Mouse (Mus musculus) forebrain, embryonic 11.5 days (tissue): ENCODE measurements around the gene Nectin1. TPM values are rescaled to one million over a fixed set of nuclear protein-coding genes. Genes with fewer than 3 reads are reported as not detected.
A peak's percentile ranks its signal among the peaks of the same experiment; 100 is the strongest.

Source experiments
- ATAC-seq: fragments of 200-750 bp; cut with Nextera tagmentation; replicated peaks from 2 replicates; pipeline ENCODE4 v1.8.0; 2017; ENCODE audit warnings: moderate TSS enrichment; ENCODE audit not compliant: low FRiP score
- DNase-seq: peaks from one replicate; pipeline ENCODE4 v3.0.0-alpha.2; 2017; ENCODE audit warnings: low spot score
- H3K27ac ChIP-seq: fragments of 300-500 bp; sonication (generic); 2 replicates; pipeline ENCODE4 v1.5.1; 2014; ENCODE audit warnings: low read depth, low read length
- H3K27me3 ChIP-seq: fragments of 300-500 bp; sonication (generic); 2 replicates; pipeline ENCODE4 v1.6.1; 2014; ENCODE audit warnings: mild to moderate bottlenecking, low read length, mixed read lengths; ENCODE audit not compliant: control insufficient read depth, insufficient read depth
- H3K36me3 ChIP-seq: fragments of 300-500 bp; sonication (generic); 2 replicates; pipeline ENCODE4 v1.6.1; 2014; ENCODE audit warnings: mild to moderate bottlenecking, low read length, moderate library complexity, mixed read lengths; ENCODE audit not compliant: control insufficient read depth, insufficient read depth
- H3K4me1 ChIP-seq: fragments of 300-500 bp; sonication (generic); replicated peaks from 2 replicates; pipeline ENCODE4 v1.6.1; 2014; ENCODE audit warnings: low read length, mixed read lengths; ENCODE audit not compliant: control insufficient read depth, insufficient read depth
- H3K4me2 ChIP-seq: fragments of 300-500 bp; sonication (generic); 2 replicates; pipeline ENCODE4 v1.6.1; 2014; ENCODE audit warnings: low read depth, mild to moderate bottlenecking, low read length, moderate library complexity, mixed read lengths; ENCODE audit not compliant: severe bottlenecking
- H3K4me3 ChIP-seq: fragments of 300-500 bp; sonication (generic); 2 replicates; pipeline ENCODE4 v1.5.1; 2014; ENCODE audit warnings: low read depth, low read length
- H3K9ac ChIP-seq: fragments of 300-500 bp; sonication (generic); 2 replicates; pipeline ENCODE4 v1.6.1; 2014; ENCODE audit warnings: low read length
- H3K9me3 ChIP-seq: fragments of 300-500 bp; sonication (generic); 2 replicates; pipeline ENCODE4 v1.6.1; 2016; ENCODE audit warnings: low read length, mixed read lengths; ENCODE audit not compliant: control insufficient read depth
- WGBS: fragments of 180-500 bp; shearing (Covaris S2); extraction: QIAGEN DNeasy Blood & Tissue Kit; methylation state at CpG from one replicate; pipeline ENCODE4 v1.1.7; 2014; 5-methylcytosine and 5-hydroxymethylcytosine counted together
- polyA plus RNA-seq: library from polyadenylated mRNA; unstranded; fragments of >200 nt; fragmentation: Nextera tagmentation; extraction: Ambion mirVana; gene quantifications from 2 replicates; pipeline ENCODE4 v1.2.1, GENCODE M21; 2014

Nectin1 gene
- polyA plus RNA-seq, 1 experiment from 2014 or later: 12.4 TPM

- Histone ChIP-seq H3K9ac (no peak overlapping the region), H3K36me3 (no peaks in the 10 kb centered on the region), H3K27me3 (no peaks in the 10 kb centered on the region), H3K27ac (no peak overlapping the region), H3K4me1 (no peaks in the 10 kb centered on the region), H3K9me3 (no peaks in the 10 kb centered on the region), H3K4me2 (no peak overlapping the region), H3K4me3 (no peak overlapping the region)
- 80% methylated on average over 3 of the region's 3 CpGs for WGBS
- no peak for ATAC-seq
- no peak for DNase-seq
Observed at GRCm38 (mm10) chr9:43713432-43713831, 30.4 kb upstream of the Nectin1 start.

DNA sequence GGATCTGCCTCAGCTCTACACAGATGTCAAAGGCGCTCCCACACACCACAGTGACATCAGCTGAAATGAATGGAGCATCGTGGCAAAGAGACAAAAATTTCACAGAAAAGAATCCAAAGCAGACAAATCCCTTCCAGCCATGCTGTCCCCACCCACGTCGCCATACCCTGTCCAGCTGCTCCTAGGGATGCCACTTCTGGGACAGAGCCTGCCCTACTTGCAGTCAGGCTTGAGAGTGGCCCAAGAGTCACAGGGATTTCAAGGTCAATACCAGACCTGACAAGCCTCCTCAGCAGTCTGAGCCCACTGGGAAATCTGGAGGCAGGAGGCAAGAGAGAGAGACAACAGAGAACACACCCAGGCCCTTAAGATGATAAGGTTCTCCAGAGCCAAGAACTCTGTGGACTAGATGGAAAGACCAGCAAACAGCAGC, 24.4 kb upstream of the Nectin1 start:
- 83% methylated on average over 4 of the region's 4 CpGs for WGBS
- Histone ChIP-seq H3K4me1 (no peaks in the 10 kb centered on the region), H3K9me3 (no peaks in the 10 kb centered on the region), H3K4me3 (no peak overlapping the region), H3K4me2 (no peak overlapping the region), H3K27ac (no peak overlapping the region), H3K9ac (no peak overlapping the region), H3K36me3 (no peaks in the 10 kb centered on the region), H3K27me3 (no peaks in the 10 kb centered on the region)
- no peak for DNase-seq
- ATAC-seq: no peak

DNA sequence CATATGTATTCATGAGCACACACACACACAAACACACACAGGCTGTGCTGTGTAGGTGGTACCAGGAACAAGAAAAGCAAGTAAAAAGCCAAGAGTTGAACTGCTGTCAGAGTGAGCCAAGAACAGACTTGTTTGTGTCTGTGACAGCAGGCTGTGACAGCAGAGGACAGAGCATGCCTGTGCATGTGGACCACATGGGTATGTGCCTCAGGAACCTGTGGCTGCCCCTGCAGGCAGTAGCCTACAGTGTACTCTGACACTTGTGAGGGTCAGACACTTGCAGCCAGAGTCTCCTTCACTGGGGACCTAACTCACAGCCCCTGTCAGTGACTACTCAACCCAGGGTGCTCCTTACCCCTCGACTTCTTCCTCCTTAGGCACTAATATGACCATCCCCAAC, 23.7 kb upstream of the Nectin1 start:
- H3K9me3 ChIP-seq: no peaks in the 10 kb centered on the region
- no peaks in the 10 kb centered on the region for H3K36me3 ChIP-seq
- ATAC-seq (no peak), DNase-seq (no peak)
- H3K4me1 ChIP-seq: no peaks in the 10 kb centered on the region
- no peak overlapping the region for H3K9ac ChIP-seq
- H3K4me3 ChIP-seq: no peak overlapping the region
- no peaks in the 10 kb centered on the region for H3K27me3 ChIP-seq
- no peak overlapping the region for H3K4me2 ChIP-seq
- 82% methylated on average over 1 of the region's 1 CpGs for WGBS
- no peak overlapping the region for H3K27ac ChIP-seq

DNA sequence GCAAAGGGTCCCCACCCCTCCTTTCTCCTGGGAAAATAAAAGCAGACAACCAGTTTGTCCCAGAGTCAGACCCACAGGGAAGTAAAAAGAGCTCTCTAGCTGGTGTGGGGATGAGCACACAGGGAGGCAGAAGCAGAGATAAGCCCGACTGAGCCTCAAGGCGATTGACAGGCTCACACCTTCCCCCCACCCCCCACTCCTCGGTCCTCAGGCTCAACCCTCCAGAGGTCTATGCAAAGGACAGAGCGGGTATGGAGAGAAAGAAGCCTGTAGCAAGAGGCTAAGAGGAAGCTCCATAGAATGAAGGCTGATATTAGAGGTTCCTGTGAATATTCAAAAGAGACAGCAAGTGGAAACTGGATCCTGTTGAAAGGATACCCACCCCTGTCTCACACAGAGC, 19.7 kb upstream of the Nectin1 start:
- H3K27ac ChIP-seq: no peak overlapping the region
- 27% methylated on average over 4 of the region's 4 CpGs for WGBS
- ATAC-seq (no peak), DNase-seq (no peak)
- no peaks in the 10 kb centered on the region for H3K36me3 ChIP-seq
- H3K4me2 ChIP-seq: no peak overlapping the region
- H3K9ac ChIP-seq: no peak overlapping the region
- no peak overlapping the region for H3K4me3 ChIP-seq
- no peaks in the 10 kb centered on the region for H3K4me1 ChIP-seq
- no peaks in the 10 kb centered on the region for H3K27me3 ChIP-seq
- H3K9me3 ChIP-seq: no peaks in the 10 kb centered on the region

DNA sequence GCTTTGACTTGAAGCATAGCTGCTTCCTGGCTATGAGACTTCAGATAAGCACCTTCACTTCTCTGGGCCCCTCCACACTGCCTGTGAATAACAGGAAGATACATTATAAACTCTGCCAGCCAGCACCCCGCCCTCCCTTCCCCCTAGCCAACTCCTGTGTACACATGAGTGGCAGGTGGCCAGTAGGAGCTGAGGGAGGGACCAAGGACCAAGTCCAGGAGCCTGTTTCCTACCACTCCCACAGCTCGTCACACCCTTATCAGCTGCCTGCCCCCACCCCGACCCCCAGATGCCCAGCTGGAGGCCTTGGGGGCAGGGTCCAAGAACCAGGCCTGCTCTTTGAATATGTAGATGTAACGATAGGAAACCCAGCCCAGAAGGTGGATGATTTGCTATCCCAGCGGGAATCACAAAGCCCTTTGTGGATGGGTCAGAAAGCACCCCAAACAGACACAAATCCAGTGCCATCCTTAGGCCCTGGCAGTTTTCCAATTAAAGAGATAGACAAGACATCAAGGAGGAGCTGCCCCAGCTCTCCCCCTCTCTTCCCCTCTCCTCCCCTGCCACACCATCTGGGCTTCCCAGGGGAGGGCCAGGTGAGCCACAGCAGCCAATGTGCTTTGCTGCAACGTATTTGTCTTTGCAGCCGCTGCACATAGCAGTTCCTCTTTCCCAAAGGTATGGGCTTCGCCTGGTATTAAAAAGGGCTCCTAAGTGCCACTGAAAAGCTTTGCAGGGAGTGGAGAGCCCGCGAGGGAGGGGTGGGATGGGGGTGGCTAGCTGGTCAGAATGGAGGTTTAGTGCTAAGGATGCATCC, 14.1 kb upstream of the Nectin1 start:
- H3K9me3 ChIP-seq: no peaks in the 10 kb centered on the region
- no peaks in the 10 kb centered on the region for H3K36me3 ChIP-seq
- no peak overlapping the region for H3K4me3 ChIP-seq
- ATAC-seq: no peak
- DNase-seq: no peak
- H3K4me2 ChIP-seq: no peak overlapping the region
- H3K27me3 ChIP-seq: no peaks in the 10 kb centered on the region
- H3K9ac ChIP-seq: no peak overlapping the region
- H3K4me1 ChIP-seq: peaks cover 5% of the 10 kb centered on the region; the same call in 1 of the 2 replicates
- 21% methylated on average over 10 of the region's 10 CpGs for WGBS
- no peak overlapping the region for H3K27ac ChIP-seq

GRCm38 (mm10) chr9:43730284-43731027, 13.3 kb upstream of the Nectin1 start:
- Histone ChIP-seq H3K4me3 (no peak overlapping the region), H3K4me2 (0 out of 2 replicates have a peak overlapping the region, but pooled peaks have one; percentile 5), H3K36me3 (no peaks in the 10 kb centered on the region), H3K4me1 (peaks cover 5% of the 10 kb centered on the region; the same call in 1 of the 2 replicates), H3K9ac (no peak overlapping the region; the same call in 1 of the 2 replicates), H3K27me3 (no peaks in the 10 kb centered on the region), H3K27ac (no peak overlapping the region), H3K9me3 (no peaks in the 10 kb centered on the region)
- ATAC-seq: 0 out of 2 replicates have a peak, but pooled peaks have one; percentile 36
- peak; percentile 88 for DNase-seq
- 8% methylated on average over 22 of the region's 22 CpGs for WGBS

DNA sequence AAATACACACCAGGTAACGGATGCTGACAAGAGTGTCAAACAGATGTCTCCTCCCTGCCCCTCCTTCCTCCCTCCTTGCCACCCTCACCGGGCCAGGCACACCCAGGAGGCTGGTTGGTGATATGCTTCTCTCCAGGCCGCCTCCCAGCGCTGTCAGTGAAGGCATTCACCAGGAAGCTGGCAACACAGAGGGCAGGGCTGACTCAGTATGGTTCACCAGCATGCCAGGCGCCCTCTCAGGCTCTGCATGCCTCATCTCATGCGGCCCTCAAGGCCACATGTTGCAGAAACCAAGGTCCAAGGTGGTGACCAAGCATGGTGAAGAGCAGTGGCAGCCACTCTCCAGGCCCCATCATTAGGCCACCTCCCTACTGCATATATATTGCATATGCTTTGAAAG, 11.9 kb upstream of the Nectin1 start:
- Histone ChIP-seq H3K36me3 (no peaks in the 10 kb centered on the region), H3K27ac (no peak overlapping the region), H3K4me1 (peaks cover 5% of the 10 kb centered on the region; the same call in 1 of the 2 replicates), H3K9ac (no peak overlapping the region), H3K27me3 (no peaks in the 10 kb centered on the region), H3K4me2 (no peak overlapping the region), H3K9me3 (no peaks in the 10 kb centered on the region), H3K4me3 (no peak overlapping the region)
- DNase-seq: no peak
- 85% methylated on average over 6 of the region's 6 CpGs for WGBS
- no peak for ATAC-seq

DNA sequence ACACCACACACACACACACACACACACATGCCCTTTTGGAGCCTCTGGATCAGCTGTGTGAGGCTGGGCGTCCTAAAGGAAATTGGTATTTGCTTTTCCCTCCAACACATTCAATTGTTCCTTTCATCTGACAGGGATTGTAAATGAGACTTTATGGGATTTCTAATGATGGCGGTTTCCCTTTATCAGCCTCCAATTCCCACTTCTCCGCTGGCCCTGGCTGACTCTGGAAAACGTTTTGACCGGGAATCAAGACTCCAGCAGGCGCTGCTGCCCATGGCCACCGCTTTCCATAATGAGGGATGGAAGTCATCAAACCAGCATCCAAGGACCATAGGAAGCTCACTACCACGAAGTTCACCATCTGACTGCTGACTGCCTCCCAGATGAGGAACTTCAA, 11.1 kb upstream of the Nectin1 start:
- Histone ChIP-seq H3K4me3 (no peak overlapping the region), H3K9ac (no peak overlapping the region), H3K36me3 (no peaks in the 10 kb centered on the region), H3K4me2 (no peak overlapping the region), H3K27ac (no peak overlapping the region), H3K9me3 (no peaks in the 10 kb centered on the region), H3K27me3 (no peaks in the 10 kb centered on the region), H3K4me1 (peaks cover 8% of the 10 kb centered on the region)
- ATAC-seq: no peak
- WGBS: 76% methylated on average over 8 of the region's 8 CpGs
- no peak for DNase-seq
